ENCODE assay signal across 10 mouse cellular contexts in genomic region chr11:75458628-75459041, GRCm38 (mm10). TPM values are rescaled to one million over a fixed set of nuclear protein-coding genes. Genes with fewer than 3 reads are reported as not detected.
DNase-seq lines count a peak whose midpoint lies in the region; ATAC-seq and TF ChIP-seq lines count a peak whose summit lies in the region.
"Had no signal": no experiment of that assay in that cellular context is flagged by ENCODE, and none has a peak within 500 bp of the region (broad histone marks: within the 10 kb centered on the region; RNA-seq: fewer than 3 reads in every experiment).

No protein-coding gene starts in this region.

- no peak for TF ChIP-seq CTCF in thymus, adult 2 months (IDR thresholded peaks at IDR 0.05; ENCODE audit: borderline replicate concordance, control insufficient read depth, extremely low read depth, insufficient read depth, low read length, poor library complexity)

- H3K4me1 ChIP-seq in thymus, adult 2 months (replicated peaks; ENCODE audit: control insufficient read depth, insufficient read depth, low read length) = peaks cover 63% of the 10 kb centered on the region

- ATAC-seq in erythroid progenitor cell, adult 5-6 weeks (replicated peaks; ENCODE audit: low FRiP score, poor library complexity, severe bottlenecking) = no peak
- ATAC-seq: forebrain, embryonic 15.5 days had no signal

- no peak overlapping the region for H3K4me3 ChIP-seq in thymus, adult 2 months (ENCODE audit: control insufficient read depth, insufficient read depth, low read length)
- H3K4me3 ChIP-seq: forebrain, embryonic 15.5 days had no signal

- no peak for TF ChIP-seq POLR2A in thymus, adult 2 months (IDR thresholded peaks at IDR 0.05; ENCODE audit: control insufficient read depth, extremely low read depth, insufficient read depth, low read length, poor library complexity)

- intact Hi-C loops in heart, postnatal 25 days (cut with DNase I) = no loop called here

- DNase-seq in cerebellum, adult 9-10 months = peak; percentile 58
- DNase-seq in cerebellum, postnatal 36 days = no peak
- peak; percentile 22 for DNase-seq in thymus, adult 2 months
- DNase-seq in thymus, postnatal 10 days (ENCODE audit: low spot score in 2 of 2) = no peak
- peak; percentile 40 for DNase-seq in heart, postnatal 25 days (ENCODE audit: low spot score)
- DNase-seq in embryo, embryonic 11 days = no peak
- DNase-seq in embryo, embryonic 10 days (ENCODE audit: low spot score) = no peak

- H3K27me3 ChIP-seq in thymus, adult 2 months (ENCODE audit: control insufficient read depth, insufficient read depth, low read length) = no peaks in the 10 kb centered on the region
- H3K27me3 ChIP-seq: forebrain, embryonic 15.5 days had no signal

- 19% methylated on average over 8 of the region's 8 CpGs for WGBS in thymus, adult 2 months

- peak overlapping the region; percentile 86 for H3K27ac ChIP-seq in thymus, adult 2 months (ENCODE audit: control insufficient read depth, insufficient read depth, low read length)
- H3K27ac ChIP-seq: forebrain, embryonic 15.5 days had no signal

- H3K36me3 ChIP-seq in thymus, adult 2 months (ENCODE audit: control insufficient read depth, insufficient read depth, low read length) = no peaks in the 10 kb centered on the region
- H3K36me3 ChIP-seq: forebrain, embryonic 15.5 days had no signal

RNA-seq across cellular contexts. Expression of gene Tlcd2, which starts 2.9 kb away (rescaled TPM):
- polyA plus RNA-seq in thymus, adult 2 months (2012; rRNA removed) = 13.0 and 14.4 TPM in 2 replicates
- 1 to 10 TPM; 7.9 to 8.1 TPM for total RNA-seq in heart, postnatal 25 days (2021)
- total RNA-seq in erythroid progenitor cell, adult 5-6 weeks (2015; ENCODE audit: low replicate concordance) = 1.8 and 6.7 TPM in 2 replicates
- 1.0 and 17.8 TPM in 2 replicates for total RNA-seq in erythroid progenitor cell, adult 5-6 weeks (2017; ENCODE audit: low replicate concordance)

RNA-seq across cellular contexts. Expression of gene Wdr81, which starts 4.1 kb away (rescaled TPM):
- polyA plus RNA-seq in thymus, adult 2 months (2012; rRNA removed) = 52.1 and 53.7 TPM in 2 replicates
- 1 to 10 TPM; 7.7 to 9.1 TPM for total RNA-seq in heart, postnatal 25 days (2021)
- 39.0 and 53.3 TPM in 2 replicates for total RNA-seq in erythroid progenitor cell, adult 5-6 weeks (2015; ENCODE audit: low replicate concordance)
- total RNA-seq in erythroid progenitor cell, adult 5-6 weeks (2017; ENCODE audit: low replicate concordance) = 45.6 and 48.8 TPM in 2 replicates

RNA-seq across cellular contexts. Expression of gene Serpinf2, which starts 19.2 kb away (rescaled TPM):
- polyA plus RNA-seq in thymus, adult 2 months (2012; rRNA removed) = 1.4 and 3.1 TPM in 2 replicates
- total RNA-seq in heart, postnatal 25 days (2021) = not detected
- total RNA-seq in erythroid progenitor cell, adult 5-6 weeks (2015; ENCODE audit: low replicate concordance) = 2.2 TPM in 1 of 2 replicates, not detected in the other
- 0.98 and 1.5 TPM in 2 replicates for total RNA-seq in erythroid progenitor cell, adult 5-6 weeks (2017; ENCODE audit: low replicate concordance)
- total RNA-seq: megakaryocyte-erythroid progenitor cell, adult 5-6 weeks had no signal
- polyA plus RNA-seq: forebrain, embryonic 15.5 days had no signal

RNA-seq across cellular contexts. Expression of gene Prpf8, which starts 28.0 kb away (rescaled TPM):
- polyA plus RNA-seq in thymus, adult 2 months (2012; rRNA removed) = 142 and 161 TPM in 2 replicates
- total RNA-seq in heart, postnatal 25 days (2021) = 10 to 100 TPM; 78.7 to 89.4 TPM
- 69.6 and 70.0 TPM in 2 replicates for total RNA-seq in erythroid progenitor cell, adult 5-6 weeks (2015; ENCODE audit: low replicate concordance)
- 53.6 and 56.5 TPM in 2 replicates for total RNA-seq in erythroid progenitor cell, adult 5-6 weeks (2017; ENCODE audit: low replicate concordance)

RNA-seq across cellular contexts. Expression of gene Serpinf1, which starts 36.1 kb away (rescaled TPM):
- 43.4 and 46.7 TPM in 2 replicates for polyA plus RNA-seq in thymus, adult 2 months (2012; rRNA removed)
- total RNA-seq in heart, postnatal 25 days (2021) = 10 to 100 TPM; 26.3 to 26.9 TPM
- 2.9 and 26.0 TPM in 2 replicates for total RNA-seq in erythroid progenitor cell, adult 5-6 weeks (2015; ENCODE audit: low replicate concordance)
- total RNA-seq in erythroid progenitor cell, adult 5-6 weeks (2017; ENCODE audit: low replicate concordance) = 2.2 TPM in 1 of 2 replicates, not detected in the other

Comparison
In these comparisons a context has a peak if more than half of its experiments do, and no peak if none do; other contexts are left out.
1. DNase-seq: peak in cerebellum, adult 9-10 months (single experiment), thymus, adult 2 months (single experiment) and heart, postnatal 25 days (single experiment); none in cerebellum, postnatal 36 days (0 of 2), thymus, postnatal 10 days (0 of 2), embryo, embryonic 11 days (single experiment) and embryo, embryonic 10 days (single experiment).